Mouse (Mus musculus): ENCODE measurements around the gene Olfr365.

The Olfr365 gene

DNA sequence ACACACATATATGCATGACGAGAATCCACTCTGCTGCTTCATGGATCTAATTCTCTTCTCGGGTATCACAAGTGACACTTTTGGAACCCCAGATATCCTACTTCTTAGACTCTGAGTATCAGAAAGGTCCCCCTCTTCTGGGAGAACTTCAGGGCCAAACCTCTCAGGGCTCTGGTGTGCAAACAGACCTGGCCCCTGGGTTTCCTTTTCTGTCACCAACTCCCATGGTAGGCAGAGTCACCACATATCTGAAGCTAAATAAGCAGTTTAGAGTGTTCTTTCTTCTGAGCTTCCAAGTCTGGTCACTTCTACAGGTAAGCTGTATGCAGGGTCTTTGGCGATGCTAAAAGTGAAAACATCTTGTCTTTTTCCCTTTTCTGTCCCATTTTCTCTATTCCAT lies at the start of gene Olfr365:
Gene Olfr365 (plus strand): TSS at position 301 of the 400 bp plus-strand sequence.
- DNase-seq (ENCODE audit: low read depth): no peak

DNA sequence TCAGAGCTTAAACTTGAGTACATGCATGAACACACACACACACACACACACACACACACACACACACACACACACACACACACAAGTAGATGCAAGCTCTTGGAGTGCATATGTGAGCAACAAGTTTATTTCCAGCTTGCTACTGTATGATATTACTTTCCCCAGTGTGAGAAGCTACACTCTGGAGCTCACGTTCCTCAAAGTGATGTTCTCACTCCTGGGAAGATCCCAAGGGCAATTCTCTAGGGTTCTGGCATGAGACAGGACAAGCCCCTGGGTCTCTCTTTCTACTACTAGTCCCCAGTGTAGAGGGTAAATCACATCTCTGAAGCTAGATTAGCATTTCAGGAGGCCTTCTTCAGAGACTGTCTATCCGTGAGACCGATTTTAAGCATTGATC lies 49.0 kb upstream of the Olfr365 start, which contains the start of gene Olfr364-ps1:
Gene Olfr364-ps1 (plus strand): TSS at position 301 of the 400 bp plus-strand sequence.
- no peak for DNase-seq (ENCODE audit: low read depth)

- no peak for DNase-seq (ENCODE audit: low read depth)
These were observed 23.3 kb downstream of the Olfr365 start, which contains the start of gene Olfr366 for GRCm38 (mm10) chr2:37211274-37211673. TSS of gene Olfr366 (plus strand) at chr2:37211574.
